Mouse (Mus musculus) liver, adult 2 months (tissue): ENCODE measurements around the gene Dlat.

Experiments used
- CTCF ChIP-seq: fragments of 200-500 bp; IDR thresholded peaks from 2 replicates; pipeline ENCODE4 v1.5.1; 2011; ENCODE audit warnings: low read depth, low read length, control low read depth
- POLR2A ChIP-seq: fragments of 200-500 bp; IDR thresholded peaks from 2 replicates; pipeline ENCODE4 v1.6.1; 2011; ENCODE audit warnings: low read length, control low read depth; ENCODE audit not compliant: insufficient read depth; ENCODE audit errors: extremely low read depth

- TF ChIP-seq POLR2A, result no peak
- TF ChIP-seq CTCF, result no peak
These were observed 38.1 kb upstream of the Dlat start for GRCm38 (mm10) chr9:50697706-50698041.
